Mouse (Mus musculus) mouse trophoblast stem cell (cell line): ENCODE measurements around the gene Slc44a5.

Source experiments
- in situ Hi-C, 2 experiments: fragments of 300-500 bp; cut with MseI, MboI; formaldehyde crosslinking; loops; 2 replicates in 1 of 2; 3 replicates in 1 of 2; pipeline ENCODE4 v1.15.1; 2025

The Slc44a5 gene

DNA sequence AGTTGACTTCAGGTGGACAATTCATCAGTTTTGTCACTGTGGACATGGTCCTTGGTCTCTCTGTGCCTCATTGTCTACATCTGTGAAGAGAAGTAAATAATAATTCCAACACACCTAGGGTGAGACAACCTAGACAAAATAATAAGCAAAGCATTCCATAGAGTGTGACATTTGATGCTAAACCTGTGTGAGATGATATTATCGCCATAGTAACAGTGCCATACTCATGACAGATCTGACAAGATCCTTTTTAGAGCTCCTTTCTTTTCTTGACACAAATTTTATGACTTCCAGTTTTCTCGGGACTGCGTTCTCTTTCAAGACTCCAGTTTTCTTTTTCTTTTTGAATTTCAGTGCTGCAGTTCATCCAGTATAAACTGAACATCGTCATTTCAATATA lies 192.6 kb downstream of the Slc44a5 start:
- in situ Hi-C loops: no loop called here

GRCm38 (mm10) chr3:154171881-154172592 lies 198.8 kb downstream of the Slc44a5 start:
- in situ Hi-C loops: no loop called here

- in situ Hi-C loops: no loop called here
Observed at GRCm38 (mm10) chr3:154172593-154172965, 199.3 kb downstream of the Slc44a5 start.

- in situ Hi-C loops: no loop called here
Observed at GRCm38 (mm10) chr3:154173556-154173955, 200.3 kb downstream of the Slc44a5 start.

- in situ Hi-C loops: no loop called here
Observed at GRCm38 (mm10) chr3:154174031-154174430, 200.8 kb downstream of the Slc44a5 start.

- in situ Hi-C loops: no loop called here
Observed at GRCm38 (mm10) chr3:154174766-154175165, 201.5 kb downstream of the Slc44a5 start.

GRCm38 (mm10) chr3:154177665-154178305 lies 204.5 kb downstream of the Slc44a5 start:
- in situ Hi-C loops: no loop called here

GRCm38 (mm10) chr3:154179423-154179920 lies 206.2 kb downstream of the Slc44a5 start:
- in situ Hi-C loops: no loop called here

DNA sequence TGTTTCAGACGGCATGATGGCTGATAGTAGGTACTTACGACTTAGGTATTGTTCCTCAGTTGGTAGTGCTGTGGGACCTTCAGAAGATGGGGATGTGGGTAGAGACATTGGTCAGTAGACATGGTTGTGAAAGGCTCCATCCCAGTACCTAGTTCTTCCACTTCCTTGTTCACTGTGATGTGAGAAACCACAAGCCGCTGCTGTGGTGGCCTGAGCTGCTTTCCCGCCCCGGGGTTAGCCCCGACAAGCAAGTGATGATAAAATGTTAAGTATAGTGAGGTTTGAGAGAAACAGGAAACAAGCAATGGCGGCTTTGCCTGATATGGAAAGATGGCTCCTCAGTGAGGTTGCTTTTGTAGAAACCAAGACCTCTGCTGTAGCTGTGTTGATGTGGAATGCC lies 209.8 kb downstream of the Slc44a5 start:
- in situ Hi-C loops: no loop called here

- in situ Hi-C loops: no loop called here
Observed at GRCm38 (mm10) chr3:154183957-154184356, 210.7 kb downstream of the Slc44a5 start.

GRCm38 (mm10) chr3:154188668-154189067 lies 215.4 kb downstream of the Slc44a5 start:
- in situ Hi-C loops: no loop called here

GRCm38 (mm10) chr3:154192328-154193030 lies 219.2 kb downstream of the Slc44a5 start:
- in situ Hi-C loops: no loop called here

GRCm38 (mm10) chr3:154193189-154193840 lies 220.1 kb downstream of the Slc44a5 start:
- in situ Hi-C loops: no loop called here

DNA sequence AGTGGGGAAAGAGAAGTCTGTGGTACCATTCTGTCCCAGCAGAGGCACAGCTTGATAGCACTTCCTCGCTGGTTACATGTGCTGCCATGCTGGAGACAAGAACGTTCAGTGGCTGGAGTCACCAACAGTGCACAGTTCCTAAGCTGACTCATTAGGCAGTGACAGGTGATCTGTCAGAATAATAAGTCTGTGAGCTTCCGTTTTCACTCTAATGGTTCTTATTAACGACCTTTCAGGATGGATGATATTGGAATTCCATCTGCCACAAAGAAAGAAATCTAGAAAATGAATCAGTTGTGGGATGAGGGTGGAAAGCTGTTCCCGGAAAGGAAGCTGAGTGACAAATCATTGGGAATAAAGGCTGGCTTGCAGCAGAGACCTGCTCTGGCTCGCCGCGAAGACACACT lies 227.2 kb downstream of the Slc44a5 start:
- in situ Hi-C loops: no loop called here

GRCm38 (mm10) chr3:154201796-154202195 lies 228.6 kb downstream of the Slc44a5 start:
- in situ Hi-C loops: no loop called here

DNA sequence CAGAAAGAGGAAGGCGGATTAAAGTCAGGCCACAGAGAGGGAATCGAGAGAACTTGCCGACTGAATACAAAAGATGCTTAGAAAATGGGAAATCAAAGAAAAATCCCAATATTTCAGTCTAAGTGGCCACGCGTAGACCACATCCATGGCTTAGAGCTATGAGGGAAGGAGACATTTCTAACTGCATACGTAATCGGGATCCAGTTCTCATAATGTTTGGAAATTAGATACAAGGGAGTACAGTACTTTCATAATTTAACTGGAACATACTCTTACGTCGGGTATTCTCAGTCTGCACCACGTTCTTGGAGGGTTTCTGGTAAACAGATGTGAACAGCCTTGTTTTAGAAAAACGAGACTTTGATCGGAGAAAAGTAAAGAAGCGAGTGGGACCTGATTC lies 229.1 kb downstream of the Slc44a5 start:
- in situ Hi-C loops: no loop called here

GRCm38 (mm10) chr3:154208479-154208878 lies 235.2 kb downstream of the Slc44a5 start:
- in situ Hi-C loops: no loop called here

DNA sequence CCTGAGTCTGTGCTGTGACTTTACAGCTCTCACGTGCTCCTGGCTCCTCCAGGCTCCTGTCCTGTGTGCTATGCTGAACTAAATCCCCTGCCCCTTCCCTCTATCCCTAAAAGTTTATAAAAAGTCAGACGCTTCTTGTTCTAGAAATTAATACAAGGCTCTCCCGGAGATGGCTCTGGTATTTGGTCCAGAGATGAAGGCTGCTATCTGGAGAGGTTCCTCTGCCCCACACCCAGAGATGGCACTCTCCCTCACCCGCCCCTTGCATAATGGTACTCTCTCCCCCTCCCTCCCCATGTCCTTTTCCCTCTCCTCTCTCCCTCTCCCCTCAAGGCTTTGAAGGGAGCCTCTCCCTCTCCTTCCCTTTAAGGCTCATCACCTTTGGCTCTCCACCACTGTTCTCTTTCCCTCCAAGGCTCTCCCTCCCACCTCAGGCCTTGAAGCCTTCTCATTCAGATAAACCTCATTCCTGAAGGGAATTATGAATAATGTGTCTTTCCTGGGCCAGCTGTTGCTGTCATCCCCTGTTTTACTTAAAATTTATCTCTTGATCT lies 236.0 kb downstream of the Slc44a5 start:
- in situ Hi-C loops: no loop called here

DNA sequence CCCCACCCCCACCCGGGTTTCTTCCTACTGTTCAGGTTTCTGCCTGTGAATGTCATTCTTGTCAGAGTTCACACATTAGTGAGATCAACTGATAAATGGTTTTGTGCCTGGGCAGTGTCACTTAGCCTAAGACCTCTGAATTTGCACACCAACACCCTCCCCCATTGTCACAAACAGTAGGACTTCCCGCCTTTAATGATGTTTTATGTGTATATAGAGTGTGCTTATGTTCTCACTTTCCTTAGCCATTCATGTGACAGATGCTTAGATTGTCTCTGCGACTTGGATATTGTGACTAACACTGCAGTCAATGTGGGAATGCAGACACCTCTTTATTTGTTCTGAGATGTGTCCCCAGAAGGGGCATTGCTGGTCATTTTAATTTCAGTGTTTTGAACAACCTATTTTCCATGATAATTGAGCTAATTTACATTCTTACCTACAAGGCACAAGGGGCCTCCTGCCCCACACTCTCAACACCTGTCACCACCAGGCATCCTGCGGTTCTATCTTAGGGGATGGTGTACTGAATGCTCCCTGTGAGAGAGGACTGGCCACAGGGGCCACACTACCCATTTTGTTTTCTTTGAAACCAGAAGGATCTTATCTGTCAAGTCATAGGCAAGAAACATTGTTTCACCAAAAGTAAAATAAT lies 236.7 kb downstream of the Slc44a5 start:
- in situ Hi-C loops: no loop called here

- in situ Hi-C loops: no loop called here
Observed at GRCm38 (mm10) chr3:154210431-154211055, 237.3 kb downstream of the Slc44a5 start.

DNA sequence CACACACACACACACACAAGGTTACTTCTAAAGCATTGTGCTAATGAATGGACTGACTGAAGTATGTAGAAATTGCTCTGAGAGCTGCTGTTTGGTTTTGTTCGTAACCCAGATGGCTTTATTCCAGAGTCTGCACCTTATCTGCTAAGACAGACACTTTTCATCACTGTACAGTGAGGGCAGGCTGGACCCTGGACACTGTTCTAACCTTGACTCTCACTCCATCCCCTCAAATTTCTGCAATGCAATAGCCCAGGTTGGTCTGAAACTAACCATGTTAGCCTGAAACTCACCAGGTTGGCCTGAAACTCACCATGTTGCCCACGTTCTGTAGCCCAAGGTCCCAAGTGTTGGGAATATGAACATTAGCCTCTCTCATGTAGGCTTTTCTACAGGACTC lies 239.3 kb downstream of the Slc44a5 start:
- in situ Hi-C loops: no loop called here
